Mouse (Mus musculus): Measurements from ENCODE around the gene BC049730. TPM values are rescaled to one million over a fixed set of nuclear protein-coding genes. Genes with fewer than 3 reads are reported as not detected.
"Not testable (repeated sequence)": the region's sequence is repeated elsewhere in the genome, so short reads cannot be mapped to it uniquely, and the experiment has no call there.

BC049730 gene
- polyA plus RNA-seq (2012; rRNA removed), result 0.18 TPM in 1 of 2 replicates, not detected in the other

- DNase-seq (ENCODE audit: low read depth), result no peak
Observed at GRCm38 (mm10) chr7:24708832-24709292, at the start of gene BC049730. TSS of gene BC049730 (plus strand) at chr7:24709242.

- no peak for DNase-seq (ENCODE audit: low read depth)
Observed at GRCm38 (mm10) chr7:24659737-24660357, 49.2 kb upstream of the BC049730 start.

DNA sequence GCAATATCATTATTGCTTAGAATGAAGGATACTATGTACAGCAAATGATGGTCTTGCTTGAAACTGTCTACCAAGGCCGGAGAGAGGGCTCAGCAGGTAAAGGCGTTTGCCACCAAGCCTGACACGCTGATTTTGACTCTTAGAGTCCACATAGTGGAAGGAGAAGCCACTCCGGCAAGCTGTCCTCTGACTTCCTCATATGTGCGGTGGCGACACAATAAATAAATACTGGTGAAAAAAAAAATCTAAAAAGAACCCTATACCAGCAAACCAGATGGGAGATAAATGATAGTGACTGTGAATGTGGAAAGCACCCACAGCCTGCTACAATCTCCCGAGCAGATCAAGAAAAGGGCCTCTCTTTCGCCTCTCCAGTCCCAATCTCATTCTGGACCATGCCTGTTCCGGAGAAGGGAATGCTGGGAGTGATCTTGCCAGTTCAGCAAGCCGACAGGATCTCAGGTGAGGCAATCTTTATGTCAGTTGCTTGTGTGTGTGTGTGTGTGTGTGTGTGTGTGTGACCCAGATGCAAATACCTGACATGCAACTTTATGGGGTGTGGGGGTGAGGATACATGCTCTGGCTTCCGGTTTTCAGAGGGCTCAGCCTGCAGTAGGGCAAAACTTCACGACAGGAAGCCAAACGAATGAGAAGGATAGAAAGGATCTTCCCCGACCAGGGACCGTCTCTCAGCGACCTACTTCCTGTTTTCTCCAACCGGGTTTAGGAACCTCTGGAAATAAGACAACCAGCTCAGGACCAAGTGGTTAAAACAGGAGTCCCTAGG is 47.7 kb upstream of the BC049730 start:
- DNase-seq (ENCODE audit: low read depth), result no peak

DNA sequence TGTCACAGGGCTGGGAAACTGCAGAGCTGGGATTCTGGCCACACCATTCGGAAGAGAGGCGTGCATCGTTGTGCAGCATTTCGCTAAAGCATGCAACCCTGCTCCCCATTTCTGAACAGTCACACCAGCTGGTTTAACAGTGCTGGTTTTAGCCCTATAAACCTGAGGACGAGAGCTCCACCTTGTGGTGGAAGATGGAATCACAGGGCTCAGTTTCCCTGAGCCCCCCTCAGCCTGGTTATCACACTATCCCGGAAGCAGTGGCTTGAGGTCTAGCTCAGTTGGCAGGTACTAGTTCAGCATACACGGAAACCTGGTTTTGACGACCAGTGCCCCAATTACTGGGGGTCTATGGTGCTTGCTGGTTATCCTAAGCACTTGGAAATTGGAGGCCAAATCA is 46.5 kb upstream of the BC049730 start:
- DNase-seq (ENCODE audit: low read depth), result no peak

DNA sequence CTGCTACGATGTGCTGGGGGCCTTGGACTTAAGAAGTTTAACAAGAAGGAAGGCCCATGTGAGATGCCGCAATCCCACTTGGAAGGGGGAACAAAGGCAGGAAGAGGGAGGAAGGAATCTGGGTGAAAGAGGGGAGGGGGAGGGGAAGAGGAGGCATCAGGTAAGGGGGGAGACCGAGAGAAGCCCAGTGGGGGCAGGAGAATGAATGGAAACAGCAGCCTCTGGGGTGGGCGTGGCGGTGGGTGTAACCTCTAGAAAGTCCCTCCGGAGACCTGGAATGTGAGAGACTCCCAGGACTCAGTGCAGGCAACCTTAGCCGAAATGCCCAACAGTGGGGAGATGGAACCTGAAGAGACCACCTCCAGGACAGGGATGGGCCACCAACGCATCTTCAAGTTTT is 44.7 kb upstream of the BC049730 start:
- no peak for DNase-seq (ENCODE audit: low read depth)

DNA sequence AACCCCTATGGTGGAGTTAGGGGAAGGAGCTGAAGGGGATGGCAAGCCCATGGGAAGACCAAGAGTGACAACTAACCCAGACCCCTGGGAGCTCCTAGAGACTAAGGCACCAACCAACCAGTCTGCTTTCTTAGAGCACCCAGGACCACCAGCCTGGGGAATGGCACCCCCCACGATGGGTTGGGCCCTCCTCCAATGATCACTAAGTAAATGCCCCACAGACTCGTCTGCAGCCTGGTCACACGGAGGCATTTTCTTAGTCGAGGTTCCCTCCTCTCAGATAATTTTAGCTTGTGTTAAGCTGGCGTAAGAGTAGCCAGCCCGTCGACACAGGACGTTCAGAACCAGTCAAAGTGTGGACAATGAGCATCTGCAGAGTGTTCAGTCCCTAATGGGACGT is 44.1 kb upstream of the BC049730 start:
- no peak for DNase-seq (ENCODE audit: low read depth)

DNA sequence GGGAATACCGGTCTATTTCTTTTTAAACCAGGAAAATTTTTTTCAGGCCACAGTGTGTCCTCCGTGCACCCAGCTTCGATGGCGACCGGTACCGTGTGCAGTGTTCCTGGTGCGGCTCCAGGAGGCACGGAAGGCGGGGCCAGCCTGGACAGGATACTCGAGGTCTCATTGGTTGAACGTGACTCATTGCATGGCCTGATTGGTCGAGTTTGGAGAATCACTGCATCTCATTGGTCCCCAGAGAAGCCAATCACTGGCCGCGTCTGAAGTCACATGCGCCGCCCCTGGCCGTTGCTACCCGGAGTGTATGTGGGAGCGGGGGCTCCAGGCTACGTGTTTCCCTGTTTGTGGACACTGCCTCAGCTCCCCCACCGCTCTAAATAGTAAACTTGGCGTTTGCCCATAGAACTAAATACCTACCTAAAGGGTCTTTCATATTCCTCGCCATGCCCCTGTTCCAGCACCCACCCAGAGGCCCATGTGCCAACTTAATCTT is 37.0 kb upstream of the BC049730 start:
- no peak for DNase-seq (ENCODE audit: low read depth)

DNA sequence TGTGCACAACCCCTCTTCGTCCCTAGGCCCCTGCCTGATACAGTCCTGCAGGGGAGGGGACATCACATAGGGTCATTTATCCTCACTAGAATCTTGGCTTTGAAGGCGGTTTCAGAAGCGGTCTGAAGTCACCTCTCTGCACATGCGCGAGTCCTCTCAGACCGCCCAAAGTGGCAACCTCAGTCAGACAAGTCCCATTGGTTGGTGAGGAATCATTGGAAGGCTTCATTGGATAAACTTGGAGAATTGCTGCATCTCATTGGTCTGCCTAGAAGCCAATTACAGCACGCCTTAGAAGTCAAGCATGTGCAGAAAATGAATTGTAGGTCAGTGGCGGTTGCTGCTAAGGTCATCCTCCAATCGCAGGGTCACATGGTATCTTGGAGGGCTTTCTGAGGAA is 32.5 kb upstream of the BC049730 start, which contains the start of gene Tex101:
Gene Tex101 (minus strand): TSS at position 101 of the 400 bp plus-strand sequence.
- no peak for DNase-seq (ENCODE audit: low read depth)

DNA sequence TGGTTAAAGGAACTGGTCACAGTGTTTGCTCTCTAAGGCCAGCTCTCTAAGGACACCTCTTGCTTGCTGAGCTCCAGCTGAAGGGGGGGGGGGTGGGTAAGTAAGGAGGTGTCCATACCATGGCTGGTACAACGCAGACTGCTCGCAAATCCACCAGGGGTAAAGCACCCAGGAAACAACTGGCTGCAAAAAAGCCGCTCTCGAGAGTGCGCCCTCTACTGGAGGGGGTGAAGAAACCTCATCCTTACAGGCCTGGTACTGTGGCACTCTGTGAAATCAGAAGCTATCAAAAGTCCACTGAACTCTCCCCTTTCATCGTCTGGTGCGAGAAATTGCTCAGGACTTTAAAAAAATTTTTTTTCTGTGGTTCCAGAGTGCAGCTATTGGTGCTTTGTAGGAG is 24.9 kb upstream of the BC049730 start:
- not testable (repeated sequence) for DNase-seq (ENCODE audit: low read depth)

DNA sequence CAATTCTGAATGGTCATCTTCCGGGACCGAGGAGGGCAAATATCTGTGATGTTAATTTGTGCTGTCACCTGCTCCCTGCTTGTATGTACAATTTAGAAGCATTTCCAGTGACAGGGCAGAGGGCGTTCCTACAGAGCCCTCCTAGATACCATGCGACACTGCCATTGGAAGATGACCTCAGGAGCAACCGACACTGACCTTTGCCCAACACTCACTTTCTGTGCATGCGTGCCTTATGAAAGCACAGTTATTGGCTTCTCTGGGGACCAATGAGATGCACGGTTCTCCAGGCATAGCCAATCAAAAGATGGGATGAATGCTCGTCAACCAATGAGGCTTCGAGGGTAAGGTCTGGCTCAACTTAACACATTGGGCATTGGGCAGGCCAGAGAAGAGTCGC is 21.5 kb upstream of the BC049730 start:
- DNase-seq (ENCODE audit: low read depth), result not testable (repeated sequence)

DNA sequence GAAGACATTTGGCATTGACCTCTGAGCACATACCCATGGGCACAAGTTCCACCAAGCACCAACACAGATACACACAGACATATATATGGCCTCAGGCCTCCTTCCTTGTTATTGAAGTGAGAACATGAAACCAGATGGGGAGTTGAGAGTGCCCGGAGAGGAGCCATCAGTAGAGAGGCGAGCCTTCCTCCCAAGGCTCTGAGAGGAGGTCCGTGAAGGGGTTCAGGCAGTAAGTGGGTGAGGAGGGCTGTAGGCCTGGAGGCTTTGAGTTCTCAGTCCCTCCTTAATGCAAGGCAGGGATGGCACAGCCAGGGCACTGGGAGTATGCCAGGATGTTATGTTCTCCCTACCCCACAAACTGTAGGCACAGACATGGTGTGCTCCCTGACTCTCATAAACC is 16.3 kb upstream of the BC049730 start:
- not testable (repeated sequence) for DNase-seq (ENCODE audit: low read depth)

- not testable (repeated sequence) for DNase-seq (ENCODE audit: low read depth)
Observed at GRCm38 (mm10) chr7:24697891-24698290, 11.2 kb upstream of the BC049730 start.

- not testable (repeated sequence) for DNase-seq (ENCODE audit: low read depth)
Observed at GRCm38 (mm10) chr7:24702841-24703240, 6.2 kb upstream of the BC049730 start.

DNA sequence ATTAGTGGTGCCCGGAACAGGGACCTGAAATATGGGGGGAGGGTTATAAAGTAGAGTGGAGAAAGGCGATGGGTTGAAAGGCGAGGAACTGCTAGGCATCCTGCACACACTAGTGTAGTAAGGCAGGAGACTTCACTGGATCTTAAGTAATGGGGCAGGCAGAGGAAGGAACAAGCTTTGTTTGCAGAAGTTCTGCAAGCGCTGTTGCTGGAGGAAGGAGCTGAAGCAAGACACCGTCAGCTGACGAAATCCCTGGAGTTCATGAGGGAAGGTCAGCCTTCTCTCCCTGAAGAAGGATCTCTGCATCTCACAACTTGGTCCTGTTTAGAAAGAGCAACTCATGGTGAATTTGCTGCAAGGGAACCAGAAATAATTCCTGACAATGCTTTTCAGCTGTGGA is 6.0 kb downstream of the BC049730 start:
- DNase-seq (ENCODE audit: low read depth), result no peak

- DNase-seq (ENCODE audit: low read depth), result not testable (repeated sequence)
Observed at GRCm38 (mm10) chr7:24726808-24727207, 17.8 kb downstream of the BC049730 start, which contains the start of gene Gm4763. TSS of gene Gm4763 (minus strand) at chr7:24726908.

DNA sequence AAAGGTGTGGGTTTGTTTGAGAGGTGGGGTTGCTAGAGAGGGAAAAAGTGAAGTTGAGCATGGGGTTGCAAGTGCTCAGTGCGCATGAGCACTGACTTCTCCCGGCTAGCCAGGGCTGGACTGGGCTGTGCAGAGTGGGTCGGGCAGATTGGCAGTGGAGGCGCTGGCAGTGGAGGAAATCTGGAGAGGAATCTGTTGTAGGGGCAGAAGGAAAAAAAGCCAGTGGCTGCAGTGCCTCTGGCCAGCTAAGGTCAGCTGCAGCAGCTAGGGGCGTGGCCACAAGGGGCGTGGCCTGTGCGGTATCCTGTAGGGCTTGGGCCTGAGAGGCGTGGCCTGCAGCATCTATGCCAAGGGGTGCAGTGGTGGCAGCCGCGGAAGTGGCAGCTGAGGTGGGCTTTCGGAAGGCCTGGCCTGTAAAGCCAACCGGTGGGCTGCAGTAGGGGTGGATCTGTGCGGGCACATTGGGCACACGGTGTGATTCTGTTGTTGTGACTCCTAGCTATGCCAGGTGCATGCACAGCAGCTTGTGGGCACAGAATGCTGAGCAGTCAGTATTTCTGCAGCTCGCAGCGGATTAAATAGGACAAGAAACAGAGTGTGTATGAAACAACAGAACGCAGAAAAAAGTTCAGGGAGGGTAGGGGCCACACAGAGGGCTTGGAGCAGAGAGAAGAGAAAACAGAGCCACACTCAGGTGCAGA is 27.1 kb downstream of the BC049730 start:
- DNase-seq (ENCODE audit: low read depth), result no peak

GRCm38 (mm10) chr7:24750695-24751094 is 41.7 kb downstream of the BC049730 start:
- DNase-seq (ENCODE audit: low read depth), result no peak

DNA sequence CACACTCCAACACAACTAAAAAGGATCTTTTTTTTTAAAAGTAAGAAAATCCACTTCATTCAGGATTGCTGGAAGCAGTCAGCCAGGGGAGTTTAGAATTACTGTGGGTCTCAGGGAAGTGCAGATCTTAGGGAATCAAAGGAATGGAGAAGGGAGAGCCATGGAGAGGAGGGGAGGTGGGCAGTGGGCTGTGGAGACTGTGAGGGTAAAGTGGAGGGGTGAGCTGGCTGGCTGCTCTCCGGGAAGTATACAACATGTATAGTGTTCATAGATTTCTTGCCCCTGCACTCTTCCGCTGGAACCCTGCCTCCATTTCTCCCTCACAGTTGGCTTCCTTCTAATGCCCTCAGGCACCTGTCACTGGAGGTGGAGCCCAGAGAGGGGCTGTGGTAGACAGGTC is 42.6 kb downstream of the BC049730 start:
- no peak for DNase-seq (ENCODE audit: low read depth)

DNA sequence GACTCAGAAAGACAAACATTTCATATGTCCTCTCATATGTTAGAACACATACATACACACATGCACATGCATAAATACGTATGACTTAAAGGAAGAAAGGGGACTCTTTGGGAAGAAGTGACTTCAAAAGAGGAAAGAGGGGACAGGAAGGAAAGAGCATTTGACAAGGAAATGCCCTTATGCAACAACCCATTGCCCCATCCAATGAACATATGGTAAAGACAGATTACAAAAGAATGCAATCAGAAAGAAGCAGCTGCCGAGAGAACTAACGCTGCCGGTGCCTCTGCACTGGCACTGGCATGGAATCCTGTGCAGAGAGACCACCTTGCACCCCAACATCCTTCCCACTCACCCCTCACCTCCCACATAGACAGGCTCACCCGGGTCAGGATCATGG is 44.4 kb downstream of the BC049730 start:
- no peak for DNase-seq (ENCODE audit: low read depth)

- no peak for DNase-seq (ENCODE audit: low read depth)
Observed at GRCm38 (mm10) chr7:24758520-24758919, 49.5 kb downstream of the BC049730 start.

- DNase-seq (ENCODE audit: low read depth), result no peak
Observed at GRCm38 (mm10) chr7:24760211-24760610, 51.2 kb downstream of the BC049730 start, which contains the start of gene Cd177. TSS of gene Cd177 (minus strand) at chr7:24760311.

- DNase-seq (ENCODE audit: low read depth), result peak; percentile 10
Observed at GRCm38 (mm10) chr7:24761161-24761560, 52.1 kb downstream of the BC049730 start.
